Mouse (Mus musculus): ENCODE measurements around the gene R3hdm4.

R3hdm4 gene

DNA sequence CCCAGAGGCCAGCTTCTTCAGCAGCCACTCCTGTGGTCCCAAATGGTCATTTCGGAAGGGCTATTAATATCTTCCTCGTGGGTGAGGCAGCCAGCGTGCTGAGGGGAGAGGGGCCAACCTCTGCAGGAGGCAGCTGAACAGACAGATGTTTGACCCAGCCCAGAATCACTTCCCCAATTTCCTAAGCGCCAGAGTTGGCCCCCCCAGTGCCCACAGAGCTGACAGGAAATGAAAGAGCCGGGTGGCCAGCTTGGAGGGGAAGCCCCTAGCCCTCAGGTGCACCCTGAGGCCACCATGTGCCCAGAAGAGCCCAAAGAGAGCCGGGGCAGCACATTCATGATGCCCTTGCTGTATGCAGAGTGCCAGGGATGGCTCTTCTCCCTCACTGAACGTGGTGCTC lies 19.7 kb upstream of the R3hdm4 start:
- DNase-seq = peak; percentile 98

DNA sequence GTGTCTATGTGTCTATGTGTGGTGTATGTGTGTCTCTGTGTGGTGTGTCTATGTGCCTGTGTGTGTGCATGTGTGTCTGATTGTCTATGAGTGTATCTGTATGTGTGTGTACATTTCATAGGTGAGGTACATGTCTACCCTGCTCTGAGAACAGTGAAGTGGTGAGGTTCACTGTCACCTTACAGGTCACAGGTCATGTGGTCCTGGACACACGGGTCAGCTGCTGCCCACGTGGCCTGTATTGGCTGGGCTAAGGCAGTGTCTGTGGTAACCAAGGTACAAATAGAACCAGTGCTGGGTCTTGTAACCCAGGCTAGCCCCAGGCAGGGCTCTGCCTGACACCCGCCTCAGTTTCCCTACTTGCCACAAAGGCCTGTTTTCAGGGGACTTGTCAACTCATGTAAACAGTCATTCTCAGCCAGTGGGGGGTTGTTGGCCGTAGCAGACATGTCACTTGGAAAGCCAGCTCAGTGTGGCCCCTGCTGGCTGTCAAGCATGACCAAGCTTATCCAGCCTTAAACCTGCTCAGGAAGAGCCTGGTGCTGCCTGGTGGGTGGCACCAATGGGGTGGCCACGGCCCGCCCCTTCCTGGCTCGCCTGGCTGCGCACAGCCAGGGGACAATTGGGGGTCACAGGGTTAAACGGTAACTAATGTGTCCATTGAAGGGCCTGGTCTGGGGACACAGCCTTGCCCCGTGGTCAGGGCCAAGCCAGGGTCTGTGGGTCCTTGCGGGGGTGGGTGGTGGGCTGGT lies 16.9 kb upstream of the R3hdm4 start:
- DNase-seq = no peak

DNA sequence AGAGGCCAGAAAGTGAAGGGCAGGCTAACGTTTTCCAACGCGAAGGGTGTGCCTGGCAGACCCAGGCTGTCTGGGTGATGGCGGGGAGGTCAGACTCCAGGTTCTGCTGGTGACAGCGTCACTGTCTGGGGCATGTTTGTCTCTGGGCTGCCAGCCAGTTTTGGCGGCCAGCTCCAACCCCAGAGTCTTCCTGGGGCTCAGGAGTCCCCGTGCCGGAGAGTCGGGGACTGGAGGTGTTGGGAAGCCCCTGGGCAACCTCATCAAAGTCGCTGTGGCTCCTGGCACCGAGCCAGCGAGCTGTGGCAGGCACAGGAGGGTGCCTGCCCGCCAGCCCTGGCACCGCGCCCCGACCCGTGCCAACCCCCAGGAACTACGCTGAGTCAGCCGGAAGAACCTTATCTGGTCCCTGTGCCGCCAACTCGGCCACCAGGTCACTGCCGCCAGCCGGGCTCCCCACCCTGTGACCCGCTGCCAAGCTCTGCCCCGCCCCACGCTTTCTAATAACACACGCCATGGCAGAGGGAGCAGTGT lies 16.0 kb upstream of the R3hdm4 start:
- peak; percentile 98 for DNase-seq

DNA sequence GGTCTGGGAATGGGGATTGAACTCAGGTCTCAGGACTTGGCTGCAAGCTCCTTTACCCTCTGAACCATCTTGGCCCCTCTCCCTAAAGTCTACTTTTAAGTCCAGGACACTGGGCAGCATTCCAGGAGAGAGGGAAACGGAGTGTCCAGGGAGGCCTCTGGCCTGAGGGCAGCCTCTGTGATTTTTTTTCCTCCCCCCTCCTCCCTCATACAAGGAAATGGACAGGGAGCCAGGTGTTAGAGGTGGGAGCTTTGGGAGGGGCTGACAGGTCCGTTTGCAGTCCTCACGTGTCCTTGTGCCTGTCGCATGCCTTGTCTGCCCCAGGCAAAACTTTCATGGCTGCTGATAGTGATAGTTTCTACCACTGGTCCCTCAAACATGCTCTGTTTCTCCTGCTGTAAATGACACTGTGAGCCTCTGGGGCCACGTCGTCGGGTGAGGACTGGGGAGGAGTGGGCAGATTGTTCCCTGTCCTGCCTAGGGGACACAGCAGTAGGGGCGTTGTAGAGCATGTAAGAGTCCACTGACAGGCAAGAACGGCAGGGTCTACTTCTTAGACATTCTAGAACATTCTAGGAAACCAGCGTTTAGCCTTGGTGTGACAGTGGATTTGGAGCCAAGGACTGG lies 15.4 kb upstream of the R3hdm4 start:
- DNase-seq = peak; percentile 91

DNA sequence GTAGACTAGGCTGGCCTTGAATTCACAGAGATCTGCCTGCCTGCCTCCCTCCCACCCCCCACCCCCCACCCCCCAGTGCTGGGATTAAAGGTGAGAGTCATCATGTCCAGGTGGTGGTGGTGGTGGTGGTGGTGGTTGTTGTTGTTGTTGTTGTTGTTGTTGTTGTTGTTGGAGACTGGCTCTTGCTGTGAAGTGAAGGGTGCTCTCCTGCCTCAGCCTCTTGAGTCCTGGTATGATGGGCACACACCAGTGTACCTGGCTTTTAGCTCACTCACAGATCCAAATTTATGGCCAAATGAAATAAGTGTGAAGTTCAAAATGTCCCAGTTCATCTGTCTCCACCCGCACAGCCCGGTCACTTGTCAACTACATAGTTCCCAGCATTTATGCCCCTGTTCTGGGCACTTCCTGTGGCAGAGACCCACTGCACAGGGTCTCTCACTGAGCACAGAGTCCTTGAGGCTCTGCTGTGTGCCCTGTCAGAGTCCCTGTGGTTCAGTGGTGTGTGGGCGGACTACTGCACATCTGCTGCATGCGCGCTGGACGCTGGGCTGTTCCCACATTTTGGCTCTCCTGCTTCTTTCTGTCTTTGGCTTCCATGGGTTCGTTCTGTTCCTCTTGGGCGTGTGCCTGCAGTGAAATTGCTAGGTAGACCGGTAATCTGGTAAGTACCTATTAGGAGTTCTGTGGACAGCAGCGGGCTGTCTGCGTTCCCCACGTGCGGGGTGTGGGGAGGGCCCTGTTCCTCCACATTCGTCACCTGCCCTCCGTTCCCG lies 14.0 kb upstream of the R3hdm4 start:
- DNase-seq = peak; percentile 95

DNA sequence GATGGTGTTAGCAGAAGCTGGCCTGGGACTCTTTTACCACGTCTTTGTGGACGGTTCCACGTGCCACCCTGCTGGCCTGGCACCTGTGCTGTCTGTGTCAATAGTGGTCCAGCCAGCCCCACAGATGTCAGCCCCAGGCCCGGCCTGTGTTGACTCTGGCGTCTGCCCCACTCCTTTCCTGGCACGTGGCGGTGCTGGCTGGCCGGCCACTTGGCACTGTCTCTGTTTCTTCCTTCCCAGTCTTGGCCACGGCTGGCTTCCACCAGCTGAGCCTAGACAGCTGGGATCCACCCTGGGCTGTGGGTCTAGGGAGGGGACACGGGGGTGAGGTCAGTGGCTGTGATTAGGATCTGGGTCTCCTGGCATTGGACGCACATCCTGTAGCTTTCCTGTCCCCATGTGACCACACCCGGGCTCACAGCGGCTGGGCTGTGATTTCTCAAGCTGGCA lies 13.3 kb upstream of the R3hdm4 start:
- DNase-seq = peak; percentile 100

DNA sequence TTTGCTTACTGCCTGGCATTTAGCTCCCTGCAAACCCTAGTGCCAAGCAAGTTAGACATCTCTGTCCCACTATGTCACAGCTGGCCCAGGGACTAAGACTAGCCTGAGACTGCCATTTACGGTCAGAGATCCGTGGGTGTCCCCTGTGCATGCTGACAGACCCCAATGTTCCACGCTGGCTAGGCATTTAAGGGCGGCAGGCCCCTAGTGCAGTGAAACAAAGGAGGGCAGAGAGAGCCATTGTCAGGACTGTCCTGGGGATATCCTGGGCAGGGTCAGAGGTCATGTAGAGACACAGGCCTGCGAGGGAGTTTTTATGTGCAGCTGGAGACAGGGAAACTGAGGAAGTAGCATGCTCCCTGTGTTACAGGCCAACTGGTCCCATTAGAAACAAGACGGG lies 12.9 kb upstream of the R3hdm4 start:
- DNase-seq = peak; percentile 95

DNA sequence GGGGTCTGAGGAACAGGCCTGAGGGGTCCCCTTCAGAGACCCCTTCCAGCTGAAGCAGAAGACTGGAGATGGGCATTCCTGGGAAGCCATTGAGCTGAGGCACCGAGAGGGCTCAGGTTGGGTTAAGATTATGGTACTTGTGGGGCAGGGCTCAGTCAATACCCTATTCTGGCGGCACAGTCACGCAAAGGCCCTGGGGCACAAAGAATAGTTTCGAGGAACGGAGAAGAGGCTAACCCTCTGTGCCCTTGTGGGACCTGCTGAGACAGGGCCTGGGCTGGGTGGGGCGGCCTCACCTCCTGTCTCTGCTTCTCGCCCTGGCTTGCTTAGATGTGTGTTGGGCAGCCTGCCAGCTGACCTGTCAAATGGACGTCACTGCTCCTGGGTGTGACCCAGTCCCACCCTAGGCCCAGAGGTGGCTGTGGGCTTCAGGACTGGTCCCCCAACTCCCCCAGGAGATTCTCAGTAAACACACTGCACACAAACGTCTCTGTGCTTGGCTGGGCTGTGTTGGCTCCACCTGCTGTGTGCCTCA lies 12.2 kb upstream of the R3hdm4 start:
- DNase-seq = peak; percentile 96

DNA sequence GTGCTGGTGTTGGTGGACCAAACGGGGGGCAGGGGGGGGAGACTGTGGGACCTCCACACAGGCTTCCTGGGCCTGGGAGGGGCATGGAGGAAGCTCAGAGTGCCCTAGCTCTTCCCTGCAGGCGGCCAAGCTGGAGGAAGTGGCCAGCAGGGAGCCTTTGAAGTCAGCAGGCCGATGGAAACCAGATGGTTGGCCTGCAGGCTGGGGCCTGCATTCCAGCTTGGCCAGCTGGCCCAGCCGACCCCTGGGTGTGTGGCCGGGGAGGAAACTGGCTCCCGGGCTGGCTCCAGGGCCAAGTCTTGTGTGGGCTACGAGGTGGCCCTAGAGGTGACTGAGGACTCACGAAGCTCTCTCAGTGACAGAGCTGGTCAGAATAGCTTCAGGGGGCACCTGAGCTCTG lies 11.7 kb upstream of the R3hdm4 start:
- peak; percentile 99 for DNase-seq

DNA sequence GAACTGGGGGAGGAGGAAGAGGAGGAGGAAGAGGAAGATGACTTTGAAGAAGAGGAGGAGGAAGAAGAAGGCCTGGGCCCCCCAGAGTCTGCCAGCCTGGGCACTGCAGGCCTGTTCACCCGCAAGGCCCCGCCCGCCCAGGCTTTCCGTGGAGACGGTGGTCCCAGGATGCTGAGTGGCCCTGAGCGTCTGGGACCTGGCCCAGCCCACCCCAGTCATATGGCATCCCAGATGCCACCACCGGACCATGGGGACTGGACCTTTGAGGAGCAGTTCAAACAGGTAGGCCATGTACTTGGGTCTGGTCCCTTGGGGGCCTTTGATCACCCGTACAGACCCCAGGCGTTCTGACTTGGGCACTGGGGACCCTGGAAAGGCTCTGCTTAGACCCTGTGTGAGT lies 10.8 kb upstream of the R3hdm4 start:
- DNase-seq = peak; percentile 93

DNA sequence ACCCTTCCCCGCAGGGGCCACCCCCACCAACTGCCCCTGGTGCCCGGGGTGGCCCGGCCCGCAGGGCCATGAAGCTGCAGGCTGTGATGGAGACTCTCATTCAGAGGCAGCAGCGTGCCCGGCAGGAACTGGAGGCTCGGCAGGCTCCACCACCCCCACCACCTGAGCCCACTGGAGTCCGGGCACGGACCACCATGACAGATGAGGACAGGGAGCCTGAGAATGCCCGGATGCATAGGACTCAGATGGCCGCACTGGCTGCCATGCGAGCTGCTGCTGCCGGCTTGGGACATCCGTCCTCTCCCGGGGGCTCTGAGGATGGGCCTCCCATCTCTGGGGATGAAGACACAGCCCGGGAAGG lies 9.8 kb upstream of the R3hdm4 start:
- DNase-seq = no peak

DNA sequence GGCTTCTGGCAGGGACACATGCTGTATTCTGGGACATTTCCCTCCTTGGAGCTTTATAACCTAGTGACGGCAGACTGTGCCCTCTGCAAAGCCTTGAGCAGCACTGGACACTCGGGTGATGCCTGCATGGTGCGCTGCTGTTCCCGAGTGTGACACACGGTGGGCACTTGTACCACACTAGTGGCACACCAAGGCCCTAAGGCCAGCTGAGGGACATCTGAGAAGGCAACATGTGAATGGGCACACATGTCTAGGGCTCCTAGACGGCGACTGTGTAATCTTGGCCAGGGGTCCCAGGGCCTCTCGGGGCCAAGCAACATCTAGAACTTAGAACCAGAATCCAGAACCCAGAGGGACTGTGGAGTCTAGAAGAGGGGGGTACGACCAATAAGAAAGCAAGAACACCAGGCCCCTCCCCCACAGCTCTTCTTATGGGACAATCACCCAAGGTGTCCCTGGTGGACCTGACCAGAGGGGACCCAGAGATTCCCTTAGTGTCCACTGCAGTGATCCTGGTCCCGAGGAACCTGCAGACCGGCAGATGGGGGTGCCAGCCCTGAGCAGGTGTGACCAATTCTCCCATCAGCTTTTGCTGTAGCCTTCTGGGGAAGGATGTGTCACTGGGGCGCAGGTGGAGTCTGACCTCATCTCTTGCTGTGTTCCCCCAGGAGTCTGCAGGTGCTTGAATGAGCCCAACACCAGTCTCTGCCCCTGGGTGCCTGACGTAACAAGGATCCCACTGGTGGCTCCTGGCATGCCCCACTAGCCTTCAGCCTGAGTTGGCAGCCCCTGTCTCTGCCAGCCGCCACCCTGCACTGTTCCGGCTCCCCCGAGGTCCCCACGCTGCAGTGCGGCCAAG lies 9.2 kb upstream of the R3hdm4 start:
- DNase-seq = peak; percentile 93

DNA sequence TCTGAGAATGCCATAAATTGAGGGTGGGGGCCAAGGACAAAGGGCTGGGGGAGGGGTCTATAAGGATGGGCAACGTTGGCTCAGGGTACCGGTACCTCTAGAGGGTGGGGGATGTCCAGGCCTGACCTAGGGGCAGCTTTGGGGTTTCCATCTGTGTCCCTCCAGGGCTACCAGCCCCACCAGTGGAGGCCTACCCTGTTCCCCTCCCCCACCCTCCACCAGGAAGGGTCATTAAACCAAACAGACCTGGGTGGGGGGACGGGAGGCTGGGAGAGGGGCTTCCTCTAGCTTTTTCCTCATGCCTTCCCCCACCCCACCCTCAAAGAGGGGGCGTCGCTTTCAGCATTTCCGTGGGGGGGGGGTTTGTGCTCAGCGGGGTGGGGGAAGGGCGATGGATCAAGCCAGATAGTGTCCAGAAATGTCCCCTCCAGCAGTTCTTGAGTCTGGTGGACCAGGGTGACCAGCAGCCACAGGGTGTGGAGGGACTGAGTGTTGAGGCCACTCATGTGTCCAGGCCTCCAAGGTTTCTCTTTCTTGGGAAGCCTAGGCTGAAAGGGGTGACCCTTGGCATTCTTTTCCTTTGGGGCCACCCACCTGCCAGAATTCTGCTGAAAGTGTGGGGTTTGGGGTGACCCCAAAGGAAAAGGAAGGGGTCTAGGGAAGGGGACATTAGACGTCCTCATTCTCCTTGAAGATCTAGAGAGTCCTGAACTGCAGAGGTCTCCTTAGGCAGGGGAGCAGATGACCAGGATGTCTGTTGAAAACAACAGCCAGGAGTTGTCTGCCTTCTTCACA lies 8.1 kb upstream of the R3hdm4 start:
- DNase-seq = peak; percentile 91

DNA sequence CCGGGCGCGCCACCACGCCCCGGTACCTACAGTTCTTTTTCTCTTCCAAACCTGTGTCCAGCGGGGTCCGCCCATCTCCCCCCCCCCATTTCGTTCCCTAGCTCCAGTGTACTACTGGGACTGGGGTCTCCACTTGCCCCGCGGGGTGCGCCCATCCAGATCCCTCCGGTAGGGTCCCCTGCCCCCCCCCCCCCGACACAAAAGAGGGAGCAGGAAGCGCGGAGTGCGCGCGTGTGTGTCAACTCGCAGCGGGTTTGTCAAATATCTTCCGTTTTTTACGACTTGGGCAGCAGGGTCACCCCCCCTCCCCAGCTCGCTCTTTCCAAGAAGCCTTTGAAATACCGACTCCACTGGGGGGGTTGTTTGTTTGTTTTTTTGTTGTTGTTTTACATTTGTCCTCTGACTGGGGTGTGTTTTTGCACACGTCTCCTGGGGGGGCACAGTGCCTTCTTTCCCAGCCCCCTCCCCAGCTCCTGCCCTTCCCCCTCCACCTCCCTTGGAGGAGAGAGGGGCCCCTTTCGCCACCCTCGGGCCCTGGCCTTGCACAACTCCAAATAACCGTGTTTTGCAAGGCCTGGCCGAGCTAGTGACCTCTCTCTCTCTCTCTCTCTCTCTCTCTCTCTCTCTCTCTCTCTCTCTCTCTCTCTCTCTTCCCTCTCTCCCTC lies 7.2 kb upstream of the R3hdm4 start:
- peak; percentile 96 for DNase-seq

DNA sequence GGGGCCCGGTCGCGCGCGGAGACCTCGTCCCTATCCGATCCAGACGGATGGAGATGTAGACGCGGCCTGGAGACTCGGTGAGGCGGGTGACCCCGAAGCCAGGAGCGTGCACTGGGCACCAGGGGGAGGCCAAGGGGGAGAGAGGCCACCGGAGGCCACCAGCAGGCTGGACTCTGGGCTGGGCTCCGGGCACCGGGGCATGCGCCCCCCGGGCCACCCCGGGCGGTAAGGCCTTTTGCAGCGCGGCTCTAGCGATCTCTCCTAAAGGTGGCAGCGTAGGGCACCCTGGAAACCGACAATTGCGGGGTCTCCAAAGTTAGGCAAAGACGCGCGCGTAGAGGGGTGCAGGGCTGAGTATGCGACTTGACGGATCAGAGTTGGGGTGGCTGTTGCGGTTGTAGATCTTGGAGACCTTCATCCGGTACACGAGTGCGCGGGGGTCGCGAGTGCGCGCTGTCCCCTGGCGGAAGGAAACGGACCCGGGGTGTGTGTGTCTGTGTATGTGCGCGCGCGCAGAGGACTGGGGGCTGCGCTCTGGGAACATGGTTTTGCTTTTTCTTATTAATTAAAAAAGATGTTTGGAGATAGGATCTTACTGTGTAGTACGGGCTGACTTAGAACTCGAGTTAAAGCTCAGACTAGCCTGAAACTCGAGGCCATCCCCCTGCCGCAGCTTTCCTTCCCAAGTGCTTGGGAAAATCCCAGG lies 6.5 kb upstream of the R3hdm4 start:
- peak; percentile 97 for DNase-seq

DNA sequence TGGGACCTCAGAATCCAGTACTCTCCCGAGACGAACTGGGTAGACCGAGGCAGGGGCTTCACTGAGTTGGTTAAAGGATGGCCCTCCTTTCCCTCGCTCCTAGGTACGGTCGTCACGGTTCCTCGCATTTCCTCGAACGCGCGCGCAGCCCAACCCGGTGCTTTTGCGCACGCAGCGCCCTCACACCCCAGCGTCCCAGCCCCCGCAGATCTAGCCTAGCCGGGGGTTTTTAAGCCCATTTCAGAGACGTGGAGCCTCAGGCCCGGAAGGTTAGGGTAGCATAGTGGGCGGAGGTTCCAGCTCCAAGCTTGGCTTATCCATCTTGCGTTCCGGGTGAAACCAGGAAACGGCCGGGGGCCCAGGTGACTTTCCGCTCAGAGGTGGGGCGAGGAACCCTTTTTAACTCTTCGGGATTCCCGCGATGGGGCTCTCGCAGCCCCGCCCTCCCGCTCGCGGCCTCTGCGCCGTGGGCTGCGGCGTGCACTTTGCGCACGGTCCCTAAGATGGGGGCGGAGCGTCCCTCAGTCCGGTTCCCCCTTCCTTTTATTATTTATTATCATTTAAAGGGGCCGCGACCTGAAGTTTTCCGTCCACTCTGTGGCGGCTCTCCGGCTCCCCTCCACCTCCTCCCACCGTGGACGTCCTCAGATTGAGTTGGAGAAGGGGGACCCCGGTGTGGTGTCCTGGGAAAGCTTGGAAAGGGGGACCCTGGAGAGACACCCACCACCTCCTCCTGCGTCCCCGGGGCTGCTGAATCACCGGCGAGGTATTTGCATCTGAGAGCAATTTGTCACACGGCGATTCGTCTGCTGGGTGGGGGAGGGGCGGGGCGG lies 5.7 kb upstream of the R3hdm4 start, which contains the start of gene Arid3a:
Arid3a (plus strand) TSS at position 553 of the 833 bp plus-strand sequence.
- peak; percentile 99 for DNase-seq

DNA sequence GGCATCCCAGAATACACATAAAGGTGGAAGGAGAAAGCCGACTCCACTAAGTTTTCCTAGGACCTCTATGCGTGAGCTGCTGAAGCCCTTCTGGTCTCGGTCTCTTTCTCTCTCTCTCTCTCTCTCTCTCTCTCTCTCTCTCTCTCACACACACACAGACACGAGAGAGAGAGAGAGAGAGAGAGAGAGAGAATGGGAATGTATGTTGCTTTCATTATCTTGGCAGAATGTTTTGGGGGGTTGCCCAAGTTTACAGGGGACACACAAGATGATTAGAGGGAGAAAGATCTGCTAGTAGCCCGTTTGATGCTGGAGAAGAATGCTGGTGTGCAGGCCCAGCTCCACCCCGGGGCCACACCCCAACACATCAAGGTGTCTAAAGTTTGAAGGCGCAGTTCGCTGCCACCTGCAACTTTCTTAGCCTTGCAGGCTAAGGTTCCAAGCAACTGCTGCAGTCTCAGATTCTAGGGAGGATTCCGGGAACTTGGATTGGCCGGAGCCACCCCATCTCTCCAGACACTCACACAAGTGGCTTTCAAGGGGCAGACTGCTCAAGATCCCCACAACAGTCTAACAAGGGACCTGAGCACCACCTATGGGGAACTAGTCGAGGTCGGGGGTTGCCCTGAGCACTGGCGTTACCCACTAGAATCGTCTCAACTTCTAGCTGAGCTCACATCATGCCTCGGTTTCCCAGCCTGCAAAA lies 4.9 kb upstream of the R3hdm4 start:
- no peak for DNase-seq

DNA sequence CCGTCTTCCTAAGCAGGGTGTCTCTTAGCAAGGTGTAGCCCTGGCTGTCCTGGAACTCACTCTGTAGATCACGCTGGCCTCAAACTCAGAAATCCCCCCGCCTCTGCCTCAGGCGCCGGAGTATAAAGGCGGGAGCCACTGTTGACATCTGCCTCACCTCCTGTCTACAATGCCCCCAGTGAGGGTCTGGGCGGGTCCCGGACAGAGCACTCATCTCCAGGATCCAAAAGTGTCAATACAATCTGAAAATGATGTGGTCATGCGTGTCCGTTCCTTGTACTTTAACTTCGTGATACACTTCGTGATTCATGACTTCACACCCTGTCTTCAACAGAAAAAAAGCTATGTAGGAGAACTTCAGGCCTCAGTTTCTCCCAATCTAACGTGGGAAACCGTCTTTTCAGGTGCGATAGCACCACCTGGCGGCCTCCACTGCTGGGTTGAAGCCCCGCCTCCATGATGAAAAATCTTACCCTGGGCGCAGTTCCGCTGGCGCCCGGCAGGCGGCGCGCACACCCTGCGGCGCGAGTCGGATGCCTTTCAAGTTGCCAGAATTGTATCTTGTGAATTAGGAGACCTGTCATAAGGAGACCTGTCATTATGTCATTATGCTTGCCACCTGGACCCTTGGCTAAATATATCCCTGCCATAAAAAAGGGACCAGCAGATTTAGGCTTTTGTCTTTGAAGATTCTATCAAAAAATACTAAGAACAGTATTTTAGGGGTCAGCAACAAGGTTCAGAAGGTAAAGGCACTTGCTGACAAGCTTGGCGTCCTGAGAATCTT lies 4.2 kb upstream of the R3hdm4 start:
- peak; percentile 98 for DNase-seq

Data from heart, adult 11 months (tissue).